Mouse (Mus musculus) forebrain, postnatal 0 days (tissue): ENCODE results near the gene Lrrc4. TPM values are rescaled to one million over a fixed set of nuclear protein-coding genes. Genes with fewer than 3 reads are reported as not detected.
A peak's percentile ranks its signal among the peaks of the same experiment; 100 is the strongest.

Experiments
- ATAC-seq: fragments of 200-750 bp; cut with Nextera tagmentation; 2 replicates; pipeline ENCODE4 v1.8.0; 2017; ENCODE audit warnings: mild to moderate bottlenecking, moderate library complexity
- DNase-seq: peaks from one replicate; pipeline ENCODE4 v3.0.0-alpha.2; 2015
- H3K27ac ChIP-seq: fragments of 300-500 bp; sonication (generic); 2 replicates; pipeline ENCODE4 v1.5.1; 2014; ENCODE audit warnings: low read depth, mild to moderate bottlenecking, antibody characterized with exemption, low read length, moderate library complexity, mixed read lengths
- H3K27me3 ChIP-seq: fragments of 300-500 bp; sonication (generic); 2 replicates; pipeline ENCODE4 v1.6.1; 2014; ENCODE audit warnings: mild to moderate bottlenecking, low read length, mixed read lengths; ENCODE audit not compliant: insufficient read depth
- H3K36me3 ChIP-seq: fragments of 300-500 bp; sonication (generic); 2 replicates; pipeline ENCODE4 v1.6.1; 2014; ENCODE audit warnings: mild to moderate bottlenecking, moderate library complexity; ENCODE audit not compliant: insufficient read depth
- H3K4me1 ChIP-seq: fragments of 300-500 bp; sonication (generic); 2 replicates; pipeline ENCODE4 v1.6.1; 2014; ENCODE audit warnings: antibody characterized with exemption; ENCODE audit not compliant: insufficient read depth
- H3K4me2 ChIP-seq: fragments of 300-500 bp; sonication (generic); 2 replicates; pipeline ENCODE4 v1.6.1; 2014; ENCODE audit warnings: low read depth, mild to moderate bottlenecking, moderate library complexity
- H3K4me3 ChIP-seq: fragments of 300-500 bp; sonication (generic); 2 replicates; pipeline ENCODE4 v1.5.1; 2014; ENCODE audit warnings: low read depth, low read length, mixed read lengths
- H3K9ac ChIP-seq: fragments of 300-500 bp; sonication (generic); 2 replicates; pipeline ENCODE4 v1.6.1; 2014; ENCODE audit warnings: mild to moderate bottlenecking
- H3K9me3 ChIP-seq: fragments of 300-500 bp; sonication (generic); 2 replicates; pipeline ENCODE4 v1.6.1; 2016; ENCODE audit warnings: low read length
- CTCF ChIP-seq: sonication (generic); IDR thresholded peaks from 2 replicates; pipeline ENCODE4 v1.5.1; 2016; ENCODE audit warnings: antibody characterized with exemption, control low read depth, low read depth
- WGBS: fragments of 180-500 bp; shearing (Covaris S2); extraction: QIAGEN DNeasy Blood & Tissue Kit; methylation state at CpG from one replicate; pipeline ENCODE4 v1.1.7; 2014; 5-methylcytosine and 5-hydroxymethylcytosine counted together
- polyA plus RNA-seq: library from polyadenylated mRNA; unstranded; fragments of >200 nt; fragmentation: Nextera tagmentation; extraction: Ambion mirVana; gene quantifications from 2 replicates; pipeline ENCODE4 v1.2.1, GENCODE M21; 2015
- total RNA-seq: library from RNA; depleted of rRNA; stranded (reverse); fragments of >200 nt; gene quantifications from 2 replicates; pipeline ENCODE4 v1.2.3, GENCODE M21; 2014

The Lrrc4 gene
- total and polyA plus RNA-seq, 2 experiments from 2014 or later, result 5.4 to 37.1 TPM

- no peak for ATAC-seq
- no peak for DNase-seq
- Histone ChIP-seq H3K9ac (no peak overlapping the region), H3K27me3 (no peaks in the 10 kb centered on the region), H3K4me1 (no peaks in the 10 kb centered on the region), H3K9me3 (no peaks in the 10 kb centered on the region), H3K4me2 (no peak overlapping the region), H3K27ac (no peak overlapping the region), H3K4me3 (no peak overlapping the region), H3K36me3 (no peaks in the 10 kb centered on the region)
- TF ChIP-seq CTCF, result no peak
- WGBS, result 98% methylated on average over 1 of the region's 1 CpGs
Observed at GRCm38 (mm10) chr6:28667586-28667985, 164.0 kb downstream of the Lrrc4 start.

GRCm38 (mm10) chr6:28664716-28665115, 166.8 kb downstream of the Lrrc4 start:
- Histone ChIP-seq H3K27me3 (no peaks in the 10 kb centered on the region), H3K4me2 (no peak overlapping the region), H3K4me1 (no peaks in the 10 kb centered on the region), H3K4me3 (no peak overlapping the region), H3K27ac (no peak overlapping the region), H3K9me3 (no peaks in the 10 kb centered on the region), H3K36me3 (no peaks in the 10 kb centered on the region), H3K9ac (no peak overlapping the region)
- ATAC-seq (no peak), DNase-seq (no peak)
- no peak for TF ChIP-seq CTCF
- 76% methylated on average over 3 of the region's 3 CpGs for WGBS

DNA sequence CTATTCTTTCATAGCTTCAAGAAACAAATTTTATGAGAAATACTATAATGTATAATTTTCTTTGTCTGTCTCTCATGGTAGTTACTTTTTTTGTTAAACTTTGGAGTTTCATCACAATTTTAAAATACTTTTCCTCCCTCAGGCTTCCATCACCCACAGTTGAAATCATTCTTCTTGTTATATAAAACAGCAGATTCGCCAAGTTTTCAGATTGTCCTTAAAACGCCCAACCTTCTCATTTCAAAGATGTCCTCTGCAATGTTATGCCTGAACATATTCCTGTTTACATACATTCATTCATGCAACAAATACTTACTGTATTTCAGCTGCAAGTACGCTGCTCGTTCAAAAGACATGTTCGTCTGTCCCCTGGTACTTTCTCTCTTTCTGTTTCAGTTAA, 167.9 kb downstream of the Lrrc4 start:
- ATAC-seq, result no peak
- WGBS, result 80% methylated on average over 5 of the region's 5 CpGs

DNA sequence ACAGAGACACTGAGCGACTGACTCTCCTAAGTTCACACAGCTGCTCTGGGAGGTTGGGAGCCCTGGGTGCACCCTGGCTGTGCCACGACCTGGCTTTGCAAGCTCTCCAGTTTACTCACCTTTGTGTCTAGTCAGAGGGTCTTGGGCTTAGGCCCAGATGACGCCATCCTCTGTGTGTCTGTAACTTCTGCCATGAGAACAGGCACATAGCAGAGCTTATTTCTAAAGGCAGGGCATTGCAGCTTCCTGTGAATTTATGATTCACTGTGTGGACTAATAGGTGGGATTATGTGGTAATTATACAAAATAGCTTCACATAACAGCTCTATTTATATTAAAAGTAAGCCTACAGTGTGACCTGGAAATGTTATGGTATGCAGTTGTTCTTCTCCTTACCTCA, 168.5 kb downstream of the Lrrc4 start:
- ATAC-seq, result no peak

More for the DNA sequence above, 167.9 kb downstream of the Lrrc4 start:
- H3K9ac ChIP-seq, result no peak overlapping the region
- H3K36me3 ChIP-seq, result no peaks in the 10 kb centered on the region
- no peak overlapping the region for H3K27ac ChIP-seq
- no peaks in the 10 kb centered on the region for H3K27me3 ChIP-seq
- H3K4me2 ChIP-seq, result no peak overlapping the region
- H3K4me3 ChIP-seq, result no peak overlapping the region
- no peak for TF ChIP-seq CTCF
- no peaks in the 10 kb centered on the region for H3K4me1 ChIP-seq
- no peak for DNase-seq
- no peaks in the 10 kb centered on the region for H3K9me3 ChIP-seq

DNA sequence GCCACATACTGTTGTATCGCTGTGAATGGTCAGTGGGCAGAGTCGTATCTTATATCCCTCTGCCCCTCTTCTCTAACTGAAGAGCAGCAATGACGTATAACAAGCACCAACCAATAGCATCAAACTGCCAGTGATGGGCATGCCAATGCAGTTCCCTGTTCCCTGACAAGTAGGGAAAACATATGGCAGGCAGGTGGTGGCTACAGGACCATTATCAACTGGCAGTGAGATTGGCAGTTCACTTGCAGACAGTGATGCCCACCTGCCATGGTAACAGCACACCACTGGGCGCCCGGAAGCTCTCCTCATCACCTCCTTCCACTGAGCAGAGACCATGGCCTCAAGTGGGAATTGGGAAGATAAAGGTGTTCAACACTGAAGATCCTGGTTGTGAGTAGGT, 175.0 kb downstream of the Lrrc4 start:
- Histone ChIP-seq H3K27ac (no peak overlapping the region), H3K27me3 (no peaks in the 10 kb centered on the region), H3K4me1 (no peaks in the 10 kb centered on the region), H3K36me3 (no peaks in the 10 kb centered on the region), H3K4me3 (no peak overlapping the region), H3K9ac (no peak overlapping the region), H3K9me3 (no peaks in the 10 kb centered on the region), H3K4me2 (no peak overlapping the region)
- 86% methylated on average over 5 of the region's 5 CpGs for WGBS
- DNase-seq (no peak), ATAC-seq (no peak)
- TF ChIP-seq CTCF, result no peak

More for the DNA sequence above, 168.5 kb downstream of the Lrrc4 start:
- Histone ChIP-seq H3K4me1 (no peaks in the 10 kb centered on the region), H3K36me3 (no peaks in the 10 kb centered on the region), H3K27me3 (no peaks in the 10 kb centered on the region), H3K9me3 (no peaks in the 10 kb centered on the region), H3K27ac (no peak overlapping the region), H3K4me2 (no peak overlapping the region), H3K9ac (no peak overlapping the region), H3K4me3 (no peak overlapping the region)
- WGBS, result 71% methylated on average over 3 of the region's 3 CpGs
- DNase-seq, result no peak
- TF ChIP-seq CTCF, result no peak

DNA sequence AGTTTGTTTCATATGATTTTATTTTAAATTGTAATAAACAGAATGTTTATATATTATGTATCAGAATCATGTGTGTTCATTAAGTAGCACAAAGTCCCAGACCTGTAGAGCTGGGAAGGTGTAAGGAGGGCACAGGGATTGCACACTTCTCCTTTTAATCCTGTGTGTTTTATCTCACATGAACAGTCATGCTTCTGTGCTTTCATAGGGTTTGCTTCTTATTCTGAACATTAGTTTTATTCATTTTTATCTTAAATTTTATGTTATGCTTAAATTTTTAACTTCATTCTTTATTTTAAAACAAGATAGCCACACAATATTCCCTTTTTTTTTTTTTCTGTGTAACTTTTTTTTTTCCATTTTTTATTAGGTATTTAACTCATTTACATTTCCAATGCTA, 186.3 kb downstream of the Lrrc4 start:
- no peak for DNase-seq

GRCm38 (mm10) chr6:28642909-28643308, 188.6 kb downstream of the Lrrc4 start:
- no peaks in the 10 kb centered on the region for H3K36me3 ChIP-seq
- H3K27ac ChIP-seq, result no peak overlapping the region
- H3K4me3 ChIP-seq, result no peak overlapping the region
- H3K27me3 ChIP-seq, result no peaks in the 10 kb centered on the region
- no peak overlapping the region for H3K9ac ChIP-seq
- ATAC-seq (peak; percentile 68; the same call in 1 of the 2 replicates), DNase-seq (no peak)
- H3K4me1 ChIP-seq, result peaks cover 8% of the 10 kb centered on the region; the same call in 1 of the 2 replicates
- WGBS, result 28% methylated on average over 2 of the region's 2 CpGs
- no peak overlapping the region for H3K4me2 ChIP-seq
- no peaks in the 10 kb centered on the region for H3K9me3 ChIP-seq
- no peak for TF ChIP-seq CTCF

More for the DNA sequence above, 186.3 kb downstream of the Lrrc4 start:
- Histone ChIP-seq H3K4me3 (no peak overlapping the region), H3K9me3 (no peaks in the 10 kb centered on the region), H3K4me2 (no peak overlapping the region), H3K27ac (no peak overlapping the region), H3K4me1 (peaks cover 8% of the 10 kb centered on the region; the same call in 1 of the 2 replicates), H3K27me3 (no peaks in the 10 kb centered on the region), H3K36me3 (no peaks in the 10 kb centered on the region), H3K9ac (no peak overlapping the region)
- ATAC-seq, result no peak
- no peak for TF ChIP-seq CTCF
